ENCODE assay signal across 8 mouse cellular contexts in the genomic region with DNA sequence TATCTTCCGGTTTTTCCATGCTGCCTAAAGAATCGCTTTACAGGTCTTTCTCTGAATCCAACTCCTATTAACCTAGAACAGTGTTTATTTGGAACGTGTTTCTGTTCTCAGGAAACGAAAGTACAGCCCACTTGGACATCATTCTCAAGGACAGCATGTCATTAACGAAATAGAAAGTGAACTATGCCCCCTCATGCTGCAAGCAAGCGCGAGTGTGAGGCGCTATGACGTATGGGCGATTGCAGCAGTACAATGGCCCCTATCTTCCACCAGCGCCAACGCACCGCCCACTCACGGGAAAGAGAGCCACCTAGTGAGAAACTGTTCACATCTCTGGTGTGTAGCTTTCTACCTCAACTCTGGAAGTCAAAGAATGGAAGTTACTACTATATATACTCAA. TPM values are rescaled to one million over a fixed set of nuclear protein-coding genes. Genes with fewer than 3 reads are reported as not detected.
DNase-seq lines count a peak whose midpoint lies in the region; ATAC-seq and TF ChIP-seq lines count a peak whose summit lies in the region.

No protein-coding gene starts in this region.

- H3K27me3 ChIP-seq in hindbrain, embryonic 11.5 days (ENCODE audit: control insufficient read depth, insufficient read depth, low read length): no peaks in the 10 kb centered on the region
- no peaks in the 10 kb centered on the region for H3K27me3 ChIP-seq in lung, embryonic 16.5 days (ENCODE audit: control insufficient read depth, insufficient read depth, low read depth, low read length)
- no peaks in the 10 kb centered on the region for H3K27me3 ChIP-seq in thymus, adult 2 months (ENCODE audit: control insufficient read depth, insufficient read depth, low read length)

- H3K36me3 ChIP-seq in hindbrain, embryonic 11.5 days (ENCODE audit: control insufficient read depth, insufficient read depth, low read length): no peaks in the 10 kb centered on the region
- H3K36me3 ChIP-seq in lung, embryonic 16.5 days (ENCODE audit: control insufficient read depth, insufficient read depth, low read length): no peaks in the 10 kb centered on the region
- H3K36me3 ChIP-seq in thymus, adult 2 months (ENCODE audit: control insufficient read depth, insufficient read depth, low read length): no peaks in the 10 kb centered on the region

- no peaks in the 10 kb centered on the region for H3K9me3 ChIP-seq in hindbrain, embryonic 11.5 days (ENCODE audit: control insufficient read depth, low read length)
- no peaks in the 10 kb centered on the region for H3K9me3 ChIP-seq in lung, embryonic 16.5 days (ENCODE audit: control insufficient read depth, low read length)

- H3K4me2 ChIP-seq in hindbrain, embryonic 11.5 days (replicated peaks; ENCODE audit: low read depth, low read length): peak overlapping the region; percentile 63
- peak overlapping the region; percentile 64 for H3K4me2 ChIP-seq in lung, embryonic 16.5 days (ENCODE audit: low read depth, low read length)

- H3K27ac ChIP-seq in hindbrain, embryonic 11.5 days (ENCODE audit: low read depth, low read length): 0 out of 2 replicates have a peak overlapping the region, but pooled peaks have one; percentile 4
- no peak overlapping the region for H3K27ac ChIP-seq in lung, embryonic 16.5 days (ENCODE audit: low read length)
- no peak overlapping the region for H3K27ac ChIP-seq in thymus, adult 2 months (ENCODE audit: control insufficient read depth, insufficient read depth, low read length)

- DNase-seq in Muller cell, postnatal 12 days (ENCODE audit: inconsistent ontology term): peak; percentile 85
- peak; percentile 80 for DNase-seq in cerebellum, adult 9-11 months
- DNase-seq in frontal cortex, adult 2 months (ENCODE audit: extremely low spot score in 1 of 2, low spot score in 1 of 2): peak; percentile 64 to 89
- peak; percentile 82 for DNase-seq in hindbrain, embryonic 11.5 days (ENCODE audit: low spot score)
- peak; percentile 88 for DNase-seq in layer of hippocampus, adult 9-11 months
- DNase-seq in ovary, adult 18-20 months (ENCODE audit: low spot score): peak; percentile 60
- peak; percentile 86 for DNase-seq in thymus, adult 2 months

- H3K4me1 ChIP-seq in hindbrain, embryonic 11.5 days (replicated peaks; ENCODE audit: control insufficient read depth, insufficient read depth, low read length): no peaks in the 10 kb centered on the region
- H3K4me1 ChIP-seq in lung, embryonic 16.5 days (replicated peaks; ENCODE audit: control insufficient read depth, insufficient read depth, low read length): peaks cover 8% of the 10 kb centered on the region
- H3K4me1 ChIP-seq in thymus, adult 2 months (replicated peaks; ENCODE audit: control insufficient read depth, insufficient read depth, low read length): peaks cover 8% of the 10 kb centered on the region

- TF ChIP-seq CTCF in thymus, adult 2 months (IDR thresholded peaks at IDR 0.05; ENCODE audit: borderline replicate concordance, control insufficient read depth, extremely low read depth, insufficient read depth, low read length, poor library complexity): peak; percentile 61; the same call in 1 of the 2 replicates

- peak overlapping the region; percentile 25 for H3K4me3 ChIP-seq in hindbrain, embryonic 11.5 days (ENCODE audit: low read depth, low read length)
- peak overlapping the region; percentile 50 for H3K4me3 ChIP-seq in lung, embryonic 16.5 days (ENCODE audit: low read length)
- peak overlapping the region; percentile 16 for H3K4me3 ChIP-seq in thymus, adult 2 months (ENCODE audit: control insufficient read depth, insufficient read depth, low read length)

- under 1% methylated on average over 14 of the region's 14 CpGs for WGBS in hindbrain, embryonic 11.5 days
- under 1% methylated on average over 14 of the region's 14 CpGs for WGBS in lung, embryonic 16.5 days
- WGBS in thymus, adult 2 months: under 1% methylated on average over 14 of the region's 14 CpGs

- peak; percentile 33 for ATAC-seq in hindbrain, embryonic 11.5 days (ENCODE audit: low FRiP score)
- peak; percentile 30 for ATAC-seq in lung, embryonic 16.5 days (ENCODE audit: low read depth)

- peak overlapping the region; percentile 33; the same call in 1 of the 2 replicates for H3K9ac ChIP-seq in hindbrain, embryonic 11.5 days (ENCODE audit: low read depth, low read length)
- H3K9ac ChIP-seq in lung, embryonic 16.5 days (ENCODE audit: low read length): peak overlapping the region; percentile 41; the same call in 1 of the 2 replicates

- no peak for TF ChIP-seq POLR2A in thymus, adult 2 months (IDR thresholded peaks at IDR 0.05; ENCODE audit: control insufficient read depth, extremely low read depth, insufficient read depth, low read length, poor library complexity)

RNA-seq across cellular contexts. Expression of a gene that starts 2.0 kb away (rescaled TPM):
- polyA plus RNA-seq in frontal cortex, adult 2 months (2012; rRNA removed): 42.6 and 47.8 TPM in 2 replicates
- 45.4 and 49.4 TPM in 2 replicates for polyA plus RNA-seq in hindbrain, embryonic 11.5 days (2014; fragmentation: Nextera tagmentation; extraction: Ambion mirVana)
- polyA plus RNA-seq in lung, embryonic 16.5 days (2015; fragmentation: Nextera tagmentation; extraction: Ambion mirVana): 26.7 and 27.8 TPM in 2 replicates
- 74.0 and 89.7 TPM in 2 replicates for polyA plus RNA-seq in thymus, adult 2 months (2012; rRNA removed)

RNA-seq across cellular contexts. Expression of a gene that starts 50.3 kb away (rescaled TPM):
- 71.2 and 81.0 TPM in 2 replicates for polyA plus RNA-seq in frontal cortex, adult 2 months (2012; rRNA removed)
- 28.9 and 36.7 TPM in 2 replicates for polyA plus RNA-seq in hindbrain, embryonic 11.5 days (2014; fragmentation: Nextera tagmentation; extraction: Ambion mirVana)
- polyA plus RNA-seq in lung, embryonic 16.5 days (2015; fragmentation: Nextera tagmentation; extraction: Ambion mirVana): 3.8 and 7.2 TPM in 2 replicates
- polyA plus RNA-seq in thymus, adult 2 months (2012; rRNA removed): 0.66 and 1.1 TPM in 2 replicates
